Mouse (Mus musculus): ENCODE measurements around the gene Phox2a. TPM values are rescaled to one million over a fixed set of nuclear protein-coding genes. Genes with fewer than 3 reads are reported as not detected.

Gene Phox2a
- polyA plus RNA-seq, 1 experiment from 2014 or later = 0.28 TPM

GRCm38 (mm10) chr7:101836271-101837153, 18.4 kb downstream of the Phox2a start:
- Histone ChIP-seq H3K36me3 (ENCODE audit: control insufficient read depth, insufficient read depth, low read length) (peaks cover 21% of the 10 kb centered on the region), H3K9ac (ENCODE audit: low read length) (peak overlapping the region; percentile 98), H3K27me3 (ENCODE audit: control insufficient read depth, insufficient read depth, low read depth, low read length) (no peaks in the 10 kb centered on the region), H3K9me3 (ENCODE audit: control insufficient read depth, low read length) (no peaks in the 10 kb centered on the region), H3K4me2 (ENCODE audit: low read depth, low read length) (peak overlapping the region; percentile 80), H3K4me3 (ENCODE audit: low read length) (peak overlapping the region; percentile 89), H3K27ac (ENCODE audit: low read length) (peak overlapping the region; percentile 98), H3K4me1 (replicated peaks; ENCODE audit: control insufficient read depth, insufficient read depth, low read length) (peaks cover 29% of the 10 kb centered on the region)
- ATAC-seq (ENCODE audit: low read depth) = peak; percentile 63
- 0% methylated on average over 54 of the region's 63 CpGs for WGBS

- H3K36me3 ChIP-seq (ENCODE audit: control insufficient read depth, insufficient read depth, low read length) = peaks cover 14% of the 10 kb centered on the region
- H3K9ac ChIP-seq (ENCODE audit: low read length) = peak overlapping the region; percentile 98
- peaks cover 29% of the 10 kb centered on the region for H3K4me1 ChIP-seq (replicated peaks; ENCODE audit: control insufficient read depth, insufficient read depth, low read length)
- under 1% methylated on average over 20 of the region's 20 CpGs for WGBS
- H3K9me3 ChIP-seq (ENCODE audit: control insufficient read depth, low read length) = no peaks in the 10 kb centered on the region
- H3K4me3 ChIP-seq (ENCODE audit: low read length) = peak overlapping the region; percentile 89
- peak; percentile 7 for ATAC-seq (ENCODE audit: low read depth)
- H3K27me3 ChIP-seq (ENCODE audit: control insufficient read depth, insufficient read depth, low read depth, low read length) = no peaks in the 10 kb centered on the region
- peak overlapping the region; percentile 80 for H3K4me2 ChIP-seq (ENCODE audit: low read depth, low read length)
- peak overlapping the region; percentile 98 for H3K27ac ChIP-seq (ENCODE audit: low read length)
These were observed 19.1 kb downstream of the Phox2a start for GRCm38 (mm10) chr7:101837154-101837605.

- peak within 1 kb of the TSS; percentile 98 for H3K9ac ChIP-seq (ENCODE audit: low read length)
- no peaks in the 10 kb centered on the region for H3K27me3 ChIP-seq (ENCODE audit: control insufficient read depth, insufficient read depth, low read depth, low read length)
- H3K4me1 ChIP-seq (replicated peaks; ENCODE audit: control insufficient read depth, insufficient read depth, low read length) = peaks cover 29% of the 10 kb centered on the region
- peak within 1 kb of the TSS; percentile 80 for H3K4me2 ChIP-seq (ENCODE audit: low read depth, low read length)
- peak within 1 kb of the TSS; percentile 98 for H3K27ac ChIP-seq (ENCODE audit: low read length)
- H3K36me3 ChIP-seq (ENCODE audit: control insufficient read depth, insufficient read depth, low read length) = peaks cover 8% of the 10 kb centered on the region
- peak within 1 kb of the TSS; percentile 89 for H3K4me3 ChIP-seq (ENCODE audit: low read length)
- peak; percentile 89 for ATAC-seq (ENCODE audit: low read depth)
- WGBS = under 1% methylated on average over 63 of the region's 64 CpGs
- no peaks in the 10 kb centered on the region for H3K9me3 ChIP-seq (ENCODE audit: control insufficient read depth, low read length)
These were observed 19.7 kb downstream of the Phox2a start, which contains the start of gene Inppl1 for GRCm38 (mm10) chr7:101837606-101838471. Gene Inppl1, minus strand, starts transcription at chr7:101838229.

- no peak overlapping the region for H3K4me2 ChIP-seq (ENCODE audit: low read depth, low read length)
- H3K27me3 ChIP-seq (ENCODE audit: control insufficient read depth, insufficient read depth, low read depth, low read length) = no peaks in the 10 kb centered on the region
- H3K4me1 ChIP-seq (replicated peaks; ENCODE audit: control insufficient read depth, insufficient read depth, low read length) = no peaks in the 10 kb centered on the region
- H3K9ac ChIP-seq (ENCODE audit: low read length) = no peak overlapping the region
- whole genome bisulfite sequencing = 50% methylated on average over 6 of the region's 6 CpGs
- H3K4me3 ChIP-seq (ENCODE audit: low read length) = no peak overlapping the region
- H3K36me3 ChIP-seq (ENCODE audit: control insufficient read depth, insufficient read depth, low read length) = no peaks in the 10 kb centered on the region
- H3K9me3 ChIP-seq (ENCODE audit: control insufficient read depth, low read length) = no peaks in the 10 kb centered on the region
- H3K27ac ChIP-seq (ENCODE audit: low read length) = no peak overlapping the region
- no peak for ATAC-seq (ENCODE audit: low read depth)
These were observed 26.1 kb downstream of the Phox2a start for GRCm38 (mm10) chr7:101844186-101844585.

- Histone ChIP-seq H3K4me2 (ENCODE audit: low read depth, low read length) (no peak overlapping the region), H3K27ac (ENCODE audit: low read length) (no peak overlapping the region), H3K36me3 (ENCODE audit: control insufficient read depth, insufficient read depth, low read length) (no peaks in the 10 kb centered on the region), H3K4me1 (replicated peaks; ENCODE audit: control insufficient read depth, insufficient read depth, low read length) (no peaks in the 10 kb centered on the region), H3K9ac (ENCODE audit: low read length) (no peak overlapping the region), H3K4me3 (ENCODE audit: low read length) (no peak overlapping the region), H3K9me3 (ENCODE audit: control insufficient read depth, low read length) (no peaks in the 10 kb centered on the region), H3K27me3 (ENCODE audit: control insufficient read depth, insufficient read depth, low read depth, low read length) (no peaks in the 10 kb centered on the region)
- no peak for ATAC-seq (ENCODE audit: low read depth)
- WGBS = 76% methylated on average over 1 of the region's 1 CpGs
These were observed 29.8 kb downstream of the Phox2a start for GRCm38 (mm10) chr7:101847934-101848333.

- ATAC-seq (ENCODE audit: low read depth) = no peak
- Histone ChIP-seq H3K27ac (ENCODE audit: low read length) (no peak overlapping the region), H3K9me3 (ENCODE audit: control insufficient read depth, low read length) (no peaks in the 10 kb centered on the region), H3K4me2 (ENCODE audit: low read depth, low read length) (no peak overlapping the region), H3K9ac (ENCODE audit: low read length) (no peak overlapping the region), H3K27me3 (ENCODE audit: control insufficient read depth, insufficient read depth, low read depth, low read length) (no peaks in the 10 kb centered on the region), H3K4me3 (ENCODE audit: low read length) (no peak overlapping the region), H3K36me3 (ENCODE audit: control insufficient read depth, insufficient read depth, low read length) (no peaks in the 10 kb centered on the region), H3K4me1 (replicated peaks; ENCODE audit: control insufficient read depth, insufficient read depth, low read length) (no peaks in the 10 kb centered on the region)
- WGBS = 79% methylated on average over 6 of the region's 6 CpGs
These were observed 33.6 kb downstream of the Phox2a start for GRCm38 (mm10) chr7:101851689-101852088.

GRCm38 (mm10) chr7:101852846-101853245, 34.7 kb downstream of the Phox2a start:
- 73% methylated on average over 6 of the region's 6 CpGs for WGBS
- Histone ChIP-seq H3K4me1 (replicated peaks; ENCODE audit: control insufficient read depth, insufficient read depth, low read length) (no peaks in the 10 kb centered on the region), H3K4me2 (ENCODE audit: low read depth, low read length) (no peak overlapping the region), H3K27ac (ENCODE audit: low read length) (no peak overlapping the region), H3K27me3 (ENCODE audit: control insufficient read depth, insufficient read depth, low read depth, low read length) (no peaks in the 10 kb centered on the region), H3K9me3 (ENCODE audit: control insufficient read depth, low read length) (no peaks in the 10 kb centered on the region), H3K4me3 (ENCODE audit: low read length) (no peak overlapping the region), H3K9ac (ENCODE audit: low read length) (no peak overlapping the region), H3K36me3 (ENCODE audit: control insufficient read depth, insufficient read depth, low read length) (no peaks in the 10 kb centered on the region)
- no peak for ATAC-seq (ENCODE audit: low read depth)

- Histone ChIP-seq H3K4me3 (ENCODE audit: low read length) (no peak overlapping the region), H3K36me3 (ENCODE audit: control insufficient read depth, insufficient read depth, low read length) (no peaks in the 10 kb centered on the region), H3K4me2 (ENCODE audit: low read depth, low read length) (no peak overlapping the region), H3K9ac (ENCODE audit: low read length) (no peak overlapping the region), H3K27ac (ENCODE audit: low read length) (no peak overlapping the region), H3K4me1 (replicated peaks; ENCODE audit: control insufficient read depth, insufficient read depth, low read length) (no peaks in the 10 kb centered on the region), H3K9me3 (ENCODE audit: control insufficient read depth, low read length) (no peaks in the 10 kb centered on the region), H3K27me3 (ENCODE audit: control insufficient read depth, insufficient read depth, low read depth, low read length) (no peaks in the 10 kb centered on the region)
- WGBS = 62% methylated on average over 2 of the region's 2 CpGs
- no peak for ATAC-seq (ENCODE audit: low read depth)
These were observed 35.7 kb downstream of the Phox2a start for GRCm38 (mm10) chr7:101853816-101854215.

- Histone ChIP-seq H3K9ac (ENCODE audit: low read length) (no peak within 1 kb of the TSS), H3K4me3 (ENCODE audit: low read length) (no peak within 1 kb of the TSS), H3K27ac (ENCODE audit: low read length) (no peak within 1 kb of the TSS), H3K4me2 (ENCODE audit: low read depth, low read length) (no peak within 1 kb of the TSS), H3K9me3 (ENCODE audit: control insufficient read depth, low read length) (no peaks in the 10 kb centered on the region), H3K4me1 (replicated peaks; ENCODE audit: control insufficient read depth, insufficient read depth, low read length) (no peaks in the 10 kb centered on the region), H3K36me3 (ENCODE audit: control insufficient read depth, insufficient read depth, low read length) (no peaks in the 10 kb centered on the region), H3K27me3 (ENCODE audit: control insufficient read depth, insufficient read depth, low read depth, low read length) (no peaks in the 10 kb centered on the region)
- no peak for ATAC-seq (ENCODE audit: low read depth)
- WGBS = 89% methylated on average over 4 of the region's 4 CpGs
These were observed 39.0 kb downstream of the Phox2a start, which contains the start of gene Folr2 for GRCm38 (mm10) chr7:101857094-101857493. Gene Folr2, minus strand, starts transcription at chr7:101857194.

Data from lung, embryonic 16.5 days (tissue).